Mouse (Mus musculus) adrenal gland, postnatal 36 days (tissue): Measurements from ENCODE around the gene Prl7d1. TPM values are rescaled to one million over a fixed set of nuclear protein-coding genes. Genes with fewer than 3 reads are reported as not detected.
"Not testable (repeated sequence)": the region's sequence is repeated elsewhere in the genome, so short reads cannot be mapped to it uniquely, and the experiment has no call there.

Experiments
- DNase-seq, 2 experiments: peaks; one replicate each; pipeline ENCODE4 v3.0.0; 2021; ENCODE audit warnings: mixed read lengths in 1 of 2
- long read RNA-seq, 2 experiments: library from polyadenylated mRNA; stranded (forward); transcript quantifications; one replicate each; pipeline ENCODE4 v2.0.0; 2021; ENCODE audit warnings: borderline sequencing depth in 2 of 2
- total RNA-seq, 2 experiments: library from RNA; stranded (reverse); gene quantifications; 2 replicates each; pipeline ENCODE4 v1.2.3; 2021

Gene Prl7d1
- not detected for total RNA-seq
- long read RNA-seq, experiment 1, result 0 reads
- long read RNA-seq, experiment 2, result 0 reads

- no peak for DNase-seq
Observed at GRCm38 (mm10) chr13:27716636-27717035, at the start of gene Prl7d1. Gene Prl7d1 (minus strand): TSS chr13:27716736.

GRCm38 (mm10) chr13:27734512-27735186 lies 18.1 kb upstream of the Prl7d1 start:
- no peak for DNase-seq

GRCm38 (mm10) chr13:27730286-27730959 lies 13.9 kb upstream of the Prl7d1 start:
- DNase-seq, result not testable (repeated sequence)

GRCm38 (mm10) chr13:27725057-27725456 lies 8.5 kb upstream of the Prl7d1 start:
- not testable (repeated sequence) for DNase-seq

- DNase-seq, result peak; percentile 7 to 44
Observed at GRCm38 (mm10) chr13:27706521-27706920, 10.0 kb downstream of the Prl7d1 start.

- no peak for DNase-seq
Observed at GRCm38 (mm10) chr13:27667936-27668335, 48.6 kb downstream of the Prl7d1 start, which contains the start of gene Prl7a2. Gene Prl7a2 (minus strand): TSS chr13:27668036.

- DNase-seq, result no peak
Observed at GRCm38 (mm10) chr13:27660747-27661146, 55.8 kb downstream of the Prl7d1 start.

Other genes starting within 250 kb of the Prl7d1 start
- gene Prl8a8, start 203.5 kb downstream of the Prl7d1 start, total RNA-seq, result not detected
- not detected for gene Prl8a9, start 152.1 kb downstream of the Prl7d1 start, total RNA-seq
- not detected for gene Prl8a1, start 134.6 kb downstream of the Prl7d1 start, total RNA-seq
- not detected for gene Prl7b1, start 106.2 kb downstream of the Prl7d1 start, total RNA-seq
- gene Prl7a1, start 74.2 kb downstream of the Prl7d1 start, total RNA-seq, result not detected
- gene Prl7a2, start 48.7 kb downstream of the Prl7d1 start, total RNA-seq, result not detected
- not detected for gene Prl7c1, start 64.1 kb upstream of the Prl7d1 start, total RNA-seq
- not detected for gene Prl2a1, start 84.9 kb upstream of the Prl7d1 start, total RNA-seq
- gene Prl2c1, start 132.6 kb upstream of the Prl7d1 start, total RNA-seq, result not detected